Mouse (Mus musculus) liver, postnatal 0 days (tissue): ENCODE measurements around the gene Nsmce3.

Source experiments
- CTCF ChIP-seq: sonication (generic); IDR thresholded peaks from 2 replicates; pipeline ENCODE4 v1.5.1; 2016; ENCODE audit warnings: antibody characterized with exemption, low read depth
- EP300 ChIP-seq: IDR thresholded peaks from 2 replicates; pipeline ENCODE4 v1.6.1; 2016; ENCODE audit warnings: antibody characterized with exemption, low read depth, mild to moderate bottlenecking

DNA sequence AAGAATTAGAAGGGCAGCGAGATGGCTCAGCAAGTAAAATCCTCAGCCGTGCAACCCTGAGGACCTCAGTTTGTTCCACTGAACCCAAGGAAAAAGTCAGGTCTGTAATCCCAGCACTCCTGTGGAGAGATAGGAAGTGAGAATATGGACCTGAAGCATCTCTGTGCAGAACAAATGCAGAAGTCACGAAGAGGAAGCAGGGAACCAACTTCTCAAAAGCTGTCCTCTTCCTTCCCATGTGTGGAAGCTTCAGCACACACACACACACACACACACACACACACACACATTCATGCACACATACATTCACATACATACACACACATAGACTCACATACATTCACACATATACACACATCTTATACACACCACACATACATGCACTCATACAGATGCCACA lies 9.3 kb downstream of the Nsmce3 start:
- TF ChIP-seq CTCF (no peak), EP300 (no peak)
